Mouse (Mus musculus) small intestine, adult 2 months (tissue): Measurements from ENCODE around the gene Srrm3.

Source experiments
- CTCF ChIP-seq: fragments of 200-500 bp; IDR thresholded peaks from 2 replicates; pipeline ENCODE4 v1.5.1; 2012; ENCODE audit warnings: low read depth, mild to moderate bottlenecking, control low read depth, inconsistent platforms, low read length, moderate library complexity, mixed read lengths; ENCODE audit not compliant: insufficient replicate concordance, insufficient read length; ENCODE audit errors: extremely low read depth
- POLR2A ChIP-seq: fragments of 200-500 bp; IDR thresholded peaks from 2 replicates; pipeline ENCODE4 v1.6.1; 2012; ENCODE audit warnings: low read depth, mild to moderate bottlenecking, control low read depth, inconsistent platforms, low read length, moderate library complexity

DNA sequence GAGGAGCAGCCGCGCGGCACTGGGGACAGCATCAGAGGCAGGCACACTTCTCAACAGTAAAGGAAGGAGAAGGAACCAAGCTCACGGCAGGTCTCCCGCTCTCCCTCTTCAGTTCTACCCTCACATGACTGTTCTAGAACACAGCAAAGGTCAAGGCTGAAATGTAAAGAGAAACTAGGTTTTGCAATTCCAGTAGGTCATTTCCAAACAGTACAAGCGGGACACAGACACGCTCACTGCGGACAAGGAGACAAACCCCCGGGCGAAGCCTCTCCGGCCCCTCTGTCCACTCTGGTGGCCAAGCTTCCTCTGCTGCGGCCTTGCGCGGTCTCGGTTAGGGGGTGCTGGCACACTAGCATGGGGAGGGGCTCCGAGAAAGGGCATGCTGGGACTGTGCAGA, 102.3 kb downstream of the Srrm3 start:
- TF ChIP-seq POLR2A (no peak), CTCF (no peak)
